Mouse (Mus musculus) forelimb bud, embryonic 11.5 days (tissue): ENCODE results near the gene Snrpd3.
"Not testable (repeated sequence)": the region's sequence is repeated elsewhere in the genome, so short reads cannot be mapped to it uniquely, and the experiment has no call there.

Experiments
- DNase-seq: peaks from one replicate; pipeline ENCODE4 v3.0.0-alpha.2; 2012; ENCODE audit warnings: low read depth, low spot score

Snrpd3 gene

DNA sequence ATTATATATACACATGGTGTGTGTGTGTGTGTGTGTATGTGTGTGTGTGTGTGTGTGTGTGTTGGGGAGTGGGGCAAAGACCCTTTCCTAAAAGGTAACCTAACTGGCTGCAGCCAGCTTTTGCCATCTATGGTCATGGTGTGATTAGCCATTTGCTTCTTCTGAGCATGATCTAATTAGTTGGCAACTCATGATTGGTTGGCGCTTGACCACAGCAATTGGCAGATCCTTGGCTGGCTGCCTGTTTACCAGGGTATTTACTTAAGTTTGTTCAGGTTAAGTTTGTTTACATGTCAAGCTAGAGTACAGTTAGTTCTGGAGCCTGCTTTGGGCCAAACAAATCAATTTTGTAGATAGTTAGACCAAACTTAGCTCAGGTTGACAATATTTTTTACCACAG lies 15.7 kb upstream of the Snrpd3 start:
- no peak for DNase-seq

DNA sequence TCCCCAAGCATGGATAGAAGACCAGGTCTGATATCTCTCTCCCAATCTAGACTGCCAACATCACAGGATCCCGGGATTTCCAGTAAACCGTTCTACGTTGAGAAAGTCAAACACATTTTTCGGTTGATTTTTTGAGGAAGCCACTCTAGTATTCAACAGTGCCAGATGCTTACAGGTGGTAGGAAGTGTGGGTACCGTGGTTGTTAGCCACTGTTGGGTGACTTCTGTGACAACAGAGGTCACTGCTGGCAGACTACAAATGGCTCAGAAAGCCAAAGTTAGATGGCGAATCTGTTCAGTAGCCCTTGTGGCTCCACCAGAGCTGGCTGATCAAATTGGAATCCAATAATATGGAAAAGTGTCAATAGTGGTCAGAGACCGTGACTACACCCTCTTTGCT lies 13.7 kb upstream of the Snrpd3 start:
- DNase-seq = no peak

DNA sequence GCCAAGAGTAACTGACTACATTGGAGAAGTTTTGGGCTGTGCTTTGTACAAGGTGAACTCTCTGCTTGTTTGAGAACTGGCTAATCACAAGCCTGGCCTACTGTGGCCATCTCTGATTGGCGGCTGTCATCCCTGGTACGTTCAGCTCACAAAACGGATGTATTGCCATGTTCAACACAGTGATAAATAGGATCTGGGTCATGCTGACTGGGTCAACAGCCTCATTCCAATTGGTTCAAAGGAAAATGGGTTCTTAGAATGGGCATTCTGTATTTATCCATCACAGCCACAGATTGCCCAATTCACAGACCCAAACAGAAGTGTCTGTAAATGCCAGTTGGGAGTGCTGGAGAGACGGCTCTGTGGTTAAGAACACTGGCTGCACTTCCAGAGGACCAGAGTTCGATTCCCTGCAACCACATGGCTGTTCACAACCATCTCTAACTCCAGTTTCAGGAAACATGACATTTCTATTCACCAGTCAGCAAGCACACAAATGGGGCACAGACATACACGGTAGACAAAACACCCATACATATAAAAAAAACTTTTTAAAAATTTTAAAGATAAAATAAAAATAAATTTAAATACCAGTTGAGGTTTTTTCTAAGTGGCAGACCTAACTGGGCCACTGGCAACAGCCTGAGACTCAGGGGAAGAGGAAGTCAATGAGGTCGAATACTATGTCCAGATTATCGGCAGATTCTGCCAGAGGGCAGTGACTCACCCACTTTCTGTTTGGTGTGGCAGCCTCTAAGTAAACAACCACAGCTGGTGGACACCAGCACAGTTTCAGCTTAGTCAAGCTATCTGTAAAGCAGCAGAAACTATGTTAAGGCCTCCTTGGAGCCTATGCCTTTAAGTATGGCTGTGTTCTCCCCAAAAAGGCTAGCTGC lies 12.9 kb upstream of the Snrpd3 start:
- no peak for DNase-seq

DNA sequence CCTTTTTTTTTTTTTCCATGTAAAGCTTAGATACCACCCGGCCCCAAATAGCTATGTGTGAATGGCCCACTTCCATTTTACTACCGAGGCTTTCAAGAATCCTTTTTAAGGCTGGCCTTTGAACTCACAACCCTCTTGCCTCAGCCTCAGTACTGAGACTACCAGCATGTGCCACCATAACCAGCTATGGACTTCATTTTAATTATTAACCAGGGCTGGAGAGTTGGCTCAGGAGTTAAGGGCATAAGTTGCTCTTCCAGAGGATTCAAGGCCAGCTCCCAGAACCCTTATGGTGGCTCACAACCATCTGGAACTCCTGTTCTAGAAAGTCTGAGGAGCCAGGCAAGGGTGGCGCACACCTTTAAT lies 12.2 kb upstream of the Snrpd3 start:
- DNase-seq = no peak

DNA sequence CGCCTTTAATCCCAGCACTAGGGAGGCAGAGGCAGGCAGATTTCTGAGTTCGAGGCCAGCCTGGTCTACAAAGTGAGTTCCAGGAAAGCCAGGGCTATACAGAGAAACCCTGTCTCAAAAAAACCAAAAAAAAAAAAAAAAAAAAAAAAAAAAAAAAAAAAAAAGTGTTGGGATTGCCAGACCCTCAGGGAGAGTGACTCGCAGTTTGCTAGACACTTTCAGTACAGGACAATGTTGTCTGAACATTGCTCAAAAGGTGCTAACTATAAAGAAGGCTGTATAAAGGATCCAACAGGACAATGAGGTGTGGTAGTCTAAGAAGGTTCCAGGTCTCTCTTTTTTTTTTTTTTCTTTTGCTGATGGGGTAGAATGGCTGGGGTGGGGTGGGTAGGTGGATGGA lies 11.4 kb upstream of the Snrpd3 start:
- not testable (repeated sequence) for DNase-seq

DNA sequence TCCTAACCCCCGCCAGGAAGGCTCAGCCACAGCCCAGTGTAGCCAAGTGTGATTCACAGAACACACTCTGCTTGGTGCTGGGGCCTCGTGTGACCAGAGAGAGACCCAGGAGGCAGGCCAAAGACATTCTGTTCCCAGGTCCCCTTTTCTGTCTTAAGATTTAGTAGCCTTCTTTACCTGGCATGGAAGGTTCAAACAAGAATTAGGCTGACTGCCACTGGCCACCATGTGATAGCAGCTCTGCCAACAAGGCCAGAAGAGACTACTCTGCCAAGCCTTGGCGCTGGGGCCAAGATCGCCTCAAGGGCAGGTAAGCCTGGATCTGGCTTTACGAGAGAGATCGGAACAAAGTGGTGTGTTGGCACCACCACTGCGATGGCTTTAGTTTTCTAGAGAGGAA lies 6.9 kb upstream of the Snrpd3 start:
- no peak for DNase-seq

DNA sequence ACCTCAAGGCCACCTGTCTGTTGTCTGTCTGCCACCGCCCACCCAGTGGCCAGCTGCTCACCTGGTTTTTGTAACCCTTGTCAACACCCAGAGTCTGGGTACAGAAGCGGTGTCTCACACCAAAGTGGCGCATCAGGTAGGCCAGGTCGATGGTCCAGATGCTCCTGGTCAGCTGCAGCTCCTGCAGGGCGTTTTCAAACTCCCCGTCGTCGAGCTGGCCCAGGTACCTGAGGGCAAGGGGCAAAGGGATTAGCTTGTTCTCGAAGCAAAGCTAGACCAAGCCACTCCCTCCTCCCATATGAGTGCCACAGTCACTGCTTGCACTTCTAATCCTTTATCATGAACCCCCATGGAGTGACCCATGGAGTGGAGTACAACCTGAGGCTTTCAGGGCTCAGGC lies 6.3 kb upstream of the Snrpd3 start:
- no peak for DNase-seq

DNA sequence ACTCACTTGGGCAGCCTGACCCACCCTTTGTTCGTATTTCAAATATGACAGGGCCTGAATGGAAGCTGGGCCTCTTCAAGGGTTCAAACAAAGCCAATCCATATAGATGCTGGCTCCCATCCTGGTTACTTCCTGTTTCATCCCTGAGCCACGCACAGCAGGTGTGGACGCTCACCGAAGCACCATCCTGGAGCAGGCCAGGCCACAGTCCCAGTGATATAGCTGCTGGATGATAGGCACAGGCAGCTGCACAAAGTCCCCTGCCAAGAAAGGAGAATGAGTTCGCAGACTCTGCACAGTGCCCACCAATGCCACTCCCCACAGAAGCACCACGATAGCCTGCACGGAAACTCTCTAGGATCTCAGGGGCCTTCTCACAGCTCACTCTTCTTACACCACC lies 5.5 kb upstream of the Snrpd3 start:
- DNase-seq = no peak

DNA sequence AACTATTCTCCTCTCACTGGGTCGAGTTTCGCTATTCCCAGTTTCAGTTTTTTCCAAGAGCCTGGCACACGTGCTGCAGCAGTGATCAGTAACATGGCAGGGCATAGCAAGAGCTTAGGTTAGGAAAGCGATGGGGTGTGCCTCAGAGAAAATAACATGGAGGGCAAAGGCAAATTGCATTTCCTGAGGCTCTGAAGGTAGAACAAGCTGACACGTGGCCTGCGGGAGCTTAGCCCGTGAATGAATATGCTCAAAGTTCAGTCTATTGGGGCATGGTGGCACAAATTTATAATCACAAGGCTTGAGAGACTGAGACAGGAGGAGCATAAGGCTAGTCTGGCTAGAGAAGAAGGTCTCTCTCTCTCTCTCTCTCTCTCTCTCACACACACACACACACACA lies 4.6 kb upstream of the Snrpd3 start:
- DNase-seq = no peak

DNA sequence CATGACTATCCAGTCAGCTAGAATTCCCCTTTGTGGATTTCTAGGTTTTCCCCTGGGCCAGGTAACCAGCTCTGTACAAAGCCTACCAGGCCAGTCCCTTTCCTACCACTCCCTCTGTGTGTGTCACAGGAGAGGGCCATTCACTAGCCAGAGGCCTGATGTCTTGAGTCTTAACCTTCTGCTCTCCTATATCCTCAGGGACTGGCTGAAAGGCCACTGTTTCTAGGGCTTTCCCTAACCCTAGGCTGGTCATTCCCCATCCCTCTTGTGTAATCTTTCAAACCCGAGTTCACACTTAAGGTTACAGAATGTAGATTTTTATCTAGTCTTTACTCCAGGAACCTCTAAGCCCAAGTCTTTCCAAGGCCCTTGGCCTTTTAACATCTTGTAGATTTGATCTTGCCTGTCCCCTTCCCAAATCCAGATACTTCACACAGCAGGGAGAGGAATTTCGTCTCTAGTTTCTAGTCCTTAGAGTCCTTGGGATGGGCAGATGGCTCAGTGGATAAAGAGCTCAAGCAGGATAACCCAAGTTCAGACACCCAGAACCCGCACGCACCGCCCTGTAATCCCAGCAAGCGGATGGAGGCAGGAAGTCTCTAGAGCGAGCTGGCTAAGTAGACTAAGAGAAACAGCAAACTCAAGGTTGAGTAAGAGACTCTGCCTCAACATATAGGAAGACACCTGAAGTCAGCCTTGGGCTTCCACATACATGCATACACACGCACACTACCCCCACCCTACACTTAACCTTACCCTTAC lies 3.9 kb upstream of the Snrpd3 start:
- DNase-seq = no peak

DNA sequence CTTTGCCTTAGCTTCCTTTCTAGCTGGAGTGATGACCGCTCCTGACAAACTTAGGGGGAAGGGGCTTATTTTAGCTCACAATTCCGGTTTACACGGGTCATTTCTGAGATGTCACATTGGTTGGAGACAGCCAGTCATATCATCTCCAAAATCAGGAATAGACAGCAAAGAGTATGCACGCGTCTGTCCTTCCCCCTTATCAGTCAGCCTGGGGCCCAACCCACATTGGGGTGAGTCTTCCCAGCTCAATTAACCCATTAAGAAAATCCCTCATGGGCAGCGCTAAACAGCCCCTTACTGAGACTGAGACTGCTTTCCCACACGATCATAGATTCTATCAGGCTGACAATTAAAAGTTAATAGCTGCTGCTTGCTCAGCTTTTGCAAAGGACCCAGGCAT lies 3.0 kb upstream of the Snrpd3 start:
- DNase-seq = no peak

DNA sequence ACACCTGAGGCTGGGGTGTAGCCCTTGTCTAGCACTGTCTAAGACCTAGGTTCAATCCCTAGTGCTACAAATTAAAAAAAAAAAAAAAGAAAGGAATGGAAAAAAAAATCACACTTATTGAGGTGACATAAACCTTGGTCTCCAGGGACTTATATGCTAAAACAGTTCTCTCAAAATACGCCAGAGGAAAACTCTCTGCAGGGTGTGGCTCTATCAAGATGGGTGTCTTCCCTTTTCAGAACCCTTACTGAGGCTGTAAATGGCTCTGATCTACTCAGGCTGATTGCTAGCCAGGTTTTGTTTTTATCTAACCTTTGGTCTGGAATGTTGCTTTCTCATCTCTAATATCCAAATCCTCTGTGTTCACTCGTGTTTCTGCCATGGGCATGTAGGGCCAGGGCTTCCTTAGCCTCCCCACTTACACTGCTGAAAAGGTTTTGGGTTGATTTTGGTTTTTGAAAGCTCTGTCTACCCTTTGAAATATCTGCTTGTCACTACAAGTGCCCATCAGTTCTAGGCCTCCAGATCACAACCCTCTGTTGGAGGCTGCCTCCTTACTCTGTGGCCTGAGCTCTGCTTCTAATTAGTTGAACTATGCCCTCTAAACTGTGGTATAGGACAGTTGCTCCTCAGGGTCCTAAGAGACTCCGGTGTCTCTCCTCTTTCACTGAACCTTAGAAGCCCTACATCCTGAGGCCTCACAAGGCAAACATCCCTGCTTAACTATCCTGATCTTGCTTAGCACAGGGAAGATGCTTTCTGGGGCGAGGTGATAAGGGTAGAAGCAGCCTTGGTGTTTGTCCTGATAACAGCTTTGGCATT lies 1.9 kb upstream of the Snrpd3 start:
- no peak for DNase-seq

DNA sequence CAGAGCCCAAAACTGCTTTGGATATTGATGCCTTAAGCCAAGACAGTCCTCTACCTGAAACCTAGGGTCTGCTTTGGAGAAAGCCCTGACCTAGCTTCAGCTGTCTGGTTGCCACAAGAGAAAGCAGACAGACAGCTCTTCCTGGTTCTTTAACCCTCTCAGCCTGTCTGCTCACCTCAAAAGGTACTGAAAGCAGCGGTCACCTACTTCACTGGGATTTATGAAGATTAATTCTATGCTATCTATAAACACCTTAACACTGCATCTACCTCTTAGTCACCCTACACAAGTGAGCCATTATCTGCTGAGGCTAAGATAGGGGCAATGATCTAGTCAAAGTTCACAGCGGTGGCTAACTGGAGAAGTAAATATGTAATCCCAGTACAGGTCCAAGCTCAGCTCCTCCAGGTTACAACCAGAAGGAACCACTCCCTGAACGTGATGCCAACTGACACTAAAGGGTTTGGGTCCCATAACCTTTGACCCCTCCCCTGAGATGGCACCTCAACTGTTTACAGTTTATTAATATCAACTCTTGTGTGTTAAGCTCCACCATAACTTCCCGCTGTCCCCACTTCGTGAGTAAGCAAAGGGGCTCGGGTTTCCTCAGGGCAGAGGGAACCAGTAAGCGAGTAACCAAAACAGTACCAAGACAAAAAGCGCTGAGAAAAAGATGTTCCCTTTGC lies 1.2 kb upstream of the Snrpd3 start:
- no peak for DNase-seq

DNA sequence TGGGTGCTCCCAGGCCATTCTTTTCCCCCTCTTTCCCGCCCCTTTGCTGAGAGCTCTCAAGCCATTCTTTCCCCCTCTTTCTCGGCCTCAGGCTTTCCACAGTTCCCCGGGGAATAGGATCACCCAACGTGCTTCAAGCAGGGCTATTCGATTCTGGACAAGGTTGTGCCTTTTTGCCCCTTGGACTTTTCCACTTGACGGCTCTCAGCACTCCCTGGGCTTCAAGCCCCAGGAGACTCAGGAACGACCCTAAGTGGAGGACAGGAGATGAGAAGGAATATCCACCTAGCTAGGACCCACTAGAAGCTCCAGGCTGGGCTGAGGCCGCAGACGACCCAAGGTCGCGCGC lies 653 bp upstream of the Snrpd3 start:
- peak; percentile 16 for DNase-seq

DNA sequence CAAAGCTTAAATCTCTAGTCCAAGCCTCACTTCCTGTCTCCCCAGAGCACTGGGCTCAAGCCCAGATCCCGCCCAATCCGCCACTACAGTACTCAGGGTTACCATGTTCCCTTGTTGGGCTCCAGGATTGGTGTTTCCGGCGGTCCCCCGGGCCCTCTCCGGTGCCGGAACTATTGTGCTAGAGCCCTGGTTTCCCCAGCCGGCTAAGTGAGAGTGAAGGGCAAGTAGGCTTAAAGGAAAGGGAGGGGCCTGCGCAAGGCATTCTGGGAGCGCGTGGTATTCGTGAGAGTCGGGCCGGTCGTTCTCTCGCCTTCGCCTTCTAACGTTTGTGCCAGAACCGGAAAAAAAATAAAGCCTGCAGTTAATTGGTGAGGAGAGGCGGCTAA lies 400 bp downstream of the Snrpd3 start, which contains the start of gene Gucd1:
Gene Gucd1, minus strand, starts transcription at position 215 of the 386 bp plus-strand sequence.
- peak; percentile 96 for DNase-seq

DNA sequence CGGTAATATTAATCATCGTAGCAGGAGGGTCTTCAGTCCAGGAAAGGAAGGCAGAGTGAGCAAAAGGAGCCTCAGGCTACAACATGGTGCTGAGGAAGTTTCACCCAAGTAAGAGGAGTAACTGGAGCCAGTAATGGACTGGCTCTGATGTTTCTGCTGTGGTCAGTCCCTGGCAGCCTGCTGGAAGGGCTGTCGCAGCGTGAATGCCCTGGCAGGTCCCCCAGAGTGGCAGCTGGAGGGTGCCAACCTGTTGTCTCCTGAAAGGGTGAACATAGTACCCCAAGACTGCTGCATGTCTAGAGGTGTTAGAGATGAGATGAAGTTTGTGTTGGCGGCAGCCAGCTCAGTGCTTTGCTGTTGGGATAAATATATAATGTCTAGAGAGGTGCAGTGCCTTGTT lies 3.2 kb downstream of the Snrpd3 start:
- no peak for DNase-seq

DNA sequence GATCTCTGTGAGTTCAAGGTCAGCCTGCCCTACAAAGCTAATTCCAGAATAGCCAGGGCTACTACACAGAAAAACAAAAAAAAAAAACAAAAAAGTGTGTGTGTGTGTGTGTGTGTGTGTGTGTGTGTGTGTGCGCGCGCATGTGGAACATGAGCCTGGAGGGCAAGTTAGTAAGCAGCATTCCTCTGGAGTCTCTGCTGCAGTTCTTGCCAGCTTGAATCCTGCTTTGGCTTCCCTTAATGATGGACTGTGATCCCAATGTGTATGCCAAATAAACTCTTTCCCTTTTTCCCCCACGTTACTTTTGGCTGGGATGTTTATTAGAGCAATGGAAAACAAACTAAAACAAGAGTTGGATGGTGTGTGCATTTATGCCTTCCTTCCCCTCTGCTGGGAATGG lies 4.3 kb downstream of the Snrpd3 start:
- DNase-seq = no peak

DNA sequence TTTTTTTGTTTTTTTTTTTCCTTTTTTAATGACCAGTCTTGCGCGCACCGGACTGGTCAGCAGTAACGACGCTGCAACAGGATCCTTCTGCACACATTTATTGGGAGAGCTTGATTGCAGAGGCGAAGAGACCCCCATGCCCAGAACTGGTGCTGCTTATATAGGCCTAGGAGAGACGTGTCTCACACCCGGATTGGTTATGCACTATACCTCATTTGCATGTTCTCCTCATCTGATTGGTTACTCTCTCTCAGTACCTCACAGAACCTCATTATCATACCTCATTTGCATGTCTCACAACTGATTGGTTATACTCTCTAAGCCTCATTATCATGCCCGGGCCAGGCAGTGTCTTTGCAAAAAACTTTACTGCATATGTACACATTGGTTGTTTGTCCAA lies 8.1 kb downstream of the Snrpd3 start:
- not testable (repeated sequence) for DNase-seq

DNA sequence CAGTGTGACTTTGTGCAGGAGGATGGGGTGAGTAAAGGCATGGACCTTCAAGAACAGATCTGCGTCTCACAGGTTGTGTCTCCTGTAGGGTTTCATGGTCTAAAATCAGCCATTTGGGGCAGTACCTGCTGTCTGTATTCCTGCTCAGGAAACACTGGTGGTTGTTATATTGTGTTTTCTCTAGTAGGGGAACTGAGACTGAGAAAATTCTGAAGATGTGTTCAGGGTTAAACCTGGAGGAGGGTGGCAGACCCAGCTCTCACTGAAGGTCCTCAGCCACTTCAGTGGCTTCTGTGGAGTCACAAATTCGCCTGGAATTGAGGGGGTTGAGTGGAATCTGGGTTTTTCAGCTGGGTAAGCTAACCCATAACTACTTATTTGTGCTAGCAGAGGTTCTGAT lies 13.0 kb downstream of the Snrpd3 start:
- DNase-seq = no peak

DNA sequence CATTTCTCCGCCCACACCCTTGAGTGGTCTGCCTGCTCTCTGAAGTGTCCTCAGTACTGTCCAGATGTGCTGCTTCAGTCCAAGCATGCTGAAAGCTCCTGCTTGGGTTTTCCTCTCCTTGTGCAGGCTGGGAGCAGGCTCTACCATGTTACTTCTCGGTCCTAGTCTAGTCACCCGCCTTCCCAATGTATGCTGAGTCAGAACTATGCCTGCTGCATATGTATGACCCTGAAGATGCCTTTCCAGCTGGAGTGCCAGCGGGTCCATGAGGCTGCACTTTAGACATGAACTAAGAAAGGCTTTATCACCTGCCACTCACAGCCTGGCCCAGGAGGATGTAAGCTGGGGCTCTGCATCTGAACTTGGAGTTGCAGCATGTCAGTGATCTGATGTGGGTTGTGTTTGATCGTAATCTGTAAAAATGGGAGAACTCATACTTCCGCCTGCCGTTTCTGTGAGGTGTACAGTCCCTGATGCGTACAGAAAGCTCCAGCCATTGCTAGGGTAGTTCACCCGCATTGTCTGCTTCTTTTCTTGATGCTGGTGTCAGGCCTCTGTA lies 14.3 kb downstream of the Snrpd3 start:
- no peak for DNase-seq

DNA sequence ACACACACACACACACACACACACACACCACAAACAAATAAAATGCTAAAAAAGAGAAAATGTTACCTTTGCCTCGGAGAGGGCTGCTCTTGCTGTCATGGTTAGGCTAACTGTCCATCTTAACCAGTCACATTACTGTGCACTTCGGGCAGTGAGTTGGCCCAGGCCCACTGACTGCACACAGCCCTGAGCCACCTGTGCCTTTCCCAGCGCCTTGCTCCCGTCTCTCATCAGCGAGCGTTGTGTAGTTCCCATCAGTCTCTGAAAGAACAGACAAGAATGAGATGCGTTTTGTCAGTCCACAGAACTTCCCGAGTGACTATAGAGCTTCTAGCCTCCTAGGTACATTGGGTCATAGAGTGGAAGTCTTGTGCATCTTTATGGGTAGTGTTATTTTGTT lies 16.9 kb downstream of the Snrpd3 start:
- no peak for DNase-seq
